Mouse (Mus musculus): ENCODE data around the gene Scaf8.
A peak's percentile ranks its signal among the peaks of the same experiment; 100 is the strongest.
"Not testable (repeated sequence)": the region's sequence is repeated elsewhere in the genome, so short reads cannot be mapped to it uniquely, and the experiment has no call there.

Gene Scaf8

DNA sequence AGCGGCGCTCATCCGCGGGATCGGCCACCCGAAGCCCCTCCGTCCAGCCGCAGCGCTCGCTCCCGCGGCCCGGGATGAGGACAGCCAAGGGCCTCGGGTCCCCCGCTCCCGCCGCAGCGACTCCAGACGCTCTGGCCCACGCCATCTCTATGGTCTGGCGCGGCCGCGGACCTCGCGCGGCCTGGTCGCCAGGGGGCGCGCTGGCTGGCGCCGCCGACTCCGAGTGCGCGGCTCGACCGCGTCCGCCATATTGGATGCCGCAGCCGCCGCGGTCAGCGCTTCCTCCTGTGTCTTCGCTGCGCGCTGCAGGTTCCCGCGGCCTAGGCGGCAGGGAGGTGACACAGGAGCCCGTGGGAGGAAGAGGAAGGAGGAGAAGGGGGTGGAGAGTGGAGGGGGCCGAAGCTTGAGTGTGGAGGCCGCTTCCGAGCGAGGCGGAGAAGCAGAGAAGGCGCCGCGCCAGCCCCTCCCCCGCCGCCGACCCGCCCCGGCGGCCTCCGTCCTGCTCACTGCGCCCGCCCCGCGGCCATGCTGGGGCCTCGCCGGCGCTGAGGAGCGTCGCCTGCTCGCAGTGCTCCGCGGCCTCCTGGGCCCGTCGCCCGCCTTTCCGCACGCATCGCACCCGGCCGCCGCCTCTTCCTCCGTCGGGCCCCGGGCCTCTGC lies at the start of gene Scaf8:
Gene Scaf8 (plus strand): TSS at position 253 of the 660 bp plus-strand sequence.
- DNase-seq (ENCODE audit: low read depth, low spot score), result peak; percentile 93

DNA sequence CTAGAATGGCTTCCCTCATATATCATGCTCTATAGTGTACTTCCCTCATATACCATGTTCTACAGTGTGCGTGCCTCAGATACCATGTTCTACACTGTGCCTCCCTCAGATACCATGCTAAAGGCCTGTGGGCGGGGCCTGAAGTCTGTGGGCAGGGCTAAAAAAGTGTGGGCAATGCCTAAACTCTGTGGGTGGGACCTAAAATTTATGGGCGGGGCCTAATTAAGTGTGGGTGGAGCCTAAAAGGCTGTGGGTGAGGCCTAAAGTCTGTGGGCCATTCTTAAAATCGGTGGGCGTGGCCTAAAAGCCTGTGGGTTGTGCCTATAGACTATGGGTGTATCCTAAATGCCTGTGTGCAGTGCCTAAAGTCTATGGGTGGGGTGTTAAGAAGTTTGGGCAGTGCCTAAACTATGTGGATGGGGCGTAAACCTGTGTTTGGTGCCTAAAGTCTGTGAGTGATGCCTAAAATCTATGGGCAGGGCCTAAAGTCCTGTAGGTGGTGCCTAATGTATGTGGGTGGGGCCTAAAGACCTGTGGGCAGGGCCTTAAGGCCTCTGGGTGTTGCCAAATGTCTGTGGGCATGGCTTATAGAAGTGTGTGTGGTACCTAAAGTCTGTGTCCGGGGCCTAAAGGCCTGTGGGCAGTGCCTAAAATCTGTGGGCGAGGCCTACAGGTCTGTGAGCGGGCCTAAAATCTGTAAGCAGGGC lies 39.5 kb upstream of the Scaf8 start:
- DNase-seq (ENCODE audit: low read depth, low spot score), result no peak

DNA sequence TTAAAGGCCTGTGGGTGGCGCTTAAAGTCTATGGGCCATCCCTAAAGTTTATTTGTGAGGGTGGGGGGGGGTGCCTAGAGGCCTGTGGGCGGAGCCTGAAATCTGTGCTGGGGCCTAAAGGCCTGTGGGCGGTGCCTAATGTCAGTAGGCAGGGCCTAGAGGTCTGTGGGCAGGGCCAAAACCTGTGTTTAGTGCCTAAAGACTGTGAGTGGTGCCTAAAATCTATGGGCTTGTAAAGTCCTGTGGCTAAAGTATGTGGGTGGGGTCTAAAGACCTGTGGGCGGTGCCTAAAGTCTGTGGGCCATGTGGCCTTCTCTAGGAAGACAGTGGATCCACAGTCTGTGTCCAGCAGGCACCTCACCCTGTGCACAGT lies 38.9 kb upstream of the Scaf8 start:
- DNase-seq (ENCODE audit: low read depth, low spot score), result no peak

DNA sequence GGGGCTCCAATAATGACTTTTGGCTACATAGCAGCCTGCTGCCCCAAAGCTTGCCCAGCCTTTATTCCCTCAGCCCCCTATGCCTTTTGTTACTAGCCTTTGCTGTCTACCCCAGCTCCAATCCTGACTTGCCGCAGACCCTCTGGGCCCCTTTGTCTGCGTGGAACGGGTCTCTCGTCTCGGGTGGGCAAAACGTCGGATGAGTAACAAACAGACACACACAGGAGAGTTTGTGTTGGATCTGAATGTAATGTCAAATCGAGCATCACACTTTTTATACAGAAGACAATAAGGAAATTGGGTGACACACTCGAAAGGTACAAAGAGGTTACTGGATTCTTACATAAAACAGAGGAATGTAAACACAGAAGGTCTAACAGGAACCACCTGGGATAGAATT lies 36.8 kb upstream of the Scaf8 start:
- DNase-seq (ENCODE audit: low read depth, low spot score), result not testable (repeated sequence)

DNA sequence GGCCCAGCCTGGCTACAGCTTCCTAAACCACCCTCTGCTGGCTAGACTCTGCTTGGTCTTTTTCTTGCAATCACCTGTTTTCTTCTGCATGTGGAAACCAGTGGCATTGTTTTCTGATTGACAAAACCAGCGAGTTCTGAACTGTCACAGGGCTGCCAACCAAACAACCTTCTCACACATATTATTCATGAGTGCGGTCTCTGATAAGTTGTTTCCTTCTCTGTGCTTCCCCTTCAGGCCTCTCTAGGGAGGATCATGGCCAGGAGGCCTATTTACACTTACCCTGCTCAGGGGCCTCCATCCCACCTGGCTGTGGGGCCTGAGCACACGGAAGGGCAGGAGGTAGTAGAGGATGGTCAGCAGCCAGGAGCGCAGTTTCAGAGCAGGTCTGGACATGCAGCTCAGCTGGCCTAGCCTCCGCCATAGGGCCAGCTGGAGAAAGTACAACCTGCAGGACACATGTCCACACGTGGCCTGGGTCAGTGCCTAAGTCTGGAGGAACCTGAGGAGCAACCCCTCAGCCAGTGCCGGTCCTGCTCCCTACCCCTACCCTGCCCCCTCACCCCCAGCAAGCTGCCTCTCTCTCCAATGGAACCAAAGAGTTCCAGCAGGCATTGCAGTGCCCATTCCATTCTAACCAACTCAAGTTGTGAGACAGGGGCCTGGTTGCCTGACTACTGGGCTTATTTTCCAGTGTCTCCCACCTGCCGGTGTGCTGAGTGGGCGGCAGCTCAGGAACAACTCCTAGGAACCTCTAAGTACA lies 34.0 kb upstream of the Scaf8 start:
- DNase-seq (ENCODE audit: low read depth, low spot score), result not testable (repeated sequence)

DNA sequence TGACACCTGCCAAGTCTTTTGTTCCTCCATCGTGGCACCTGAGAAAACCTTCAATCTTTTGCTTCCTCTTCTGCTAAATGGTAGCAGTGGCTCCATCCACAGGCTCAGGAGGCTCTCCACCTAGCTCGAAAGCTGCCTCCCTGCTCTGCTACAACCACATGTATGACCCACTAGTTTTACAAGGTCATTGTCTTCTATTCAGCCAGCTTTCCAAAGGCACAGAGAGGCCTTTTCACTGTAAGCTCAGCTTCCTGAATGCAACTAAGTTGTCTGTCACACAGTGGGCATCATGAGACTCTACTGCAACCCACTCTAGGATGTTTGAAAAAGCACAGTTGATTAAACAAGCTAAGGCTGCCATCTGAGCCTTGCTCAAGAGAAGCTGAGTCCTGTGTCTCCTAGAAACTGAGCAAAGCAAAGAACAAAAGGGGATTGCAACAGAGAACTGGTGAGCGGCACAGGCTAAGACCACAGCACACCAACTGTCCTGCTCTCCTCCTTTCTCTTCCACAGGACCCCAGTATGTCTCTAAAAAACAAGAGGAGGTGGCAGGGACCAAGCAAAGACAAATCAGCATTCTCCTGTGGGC lies 33.2 kb upstream of the Scaf8 start:
- DNase-seq (ENCODE audit: low read depth, low spot score), result not testable (repeated sequence)

DNA sequence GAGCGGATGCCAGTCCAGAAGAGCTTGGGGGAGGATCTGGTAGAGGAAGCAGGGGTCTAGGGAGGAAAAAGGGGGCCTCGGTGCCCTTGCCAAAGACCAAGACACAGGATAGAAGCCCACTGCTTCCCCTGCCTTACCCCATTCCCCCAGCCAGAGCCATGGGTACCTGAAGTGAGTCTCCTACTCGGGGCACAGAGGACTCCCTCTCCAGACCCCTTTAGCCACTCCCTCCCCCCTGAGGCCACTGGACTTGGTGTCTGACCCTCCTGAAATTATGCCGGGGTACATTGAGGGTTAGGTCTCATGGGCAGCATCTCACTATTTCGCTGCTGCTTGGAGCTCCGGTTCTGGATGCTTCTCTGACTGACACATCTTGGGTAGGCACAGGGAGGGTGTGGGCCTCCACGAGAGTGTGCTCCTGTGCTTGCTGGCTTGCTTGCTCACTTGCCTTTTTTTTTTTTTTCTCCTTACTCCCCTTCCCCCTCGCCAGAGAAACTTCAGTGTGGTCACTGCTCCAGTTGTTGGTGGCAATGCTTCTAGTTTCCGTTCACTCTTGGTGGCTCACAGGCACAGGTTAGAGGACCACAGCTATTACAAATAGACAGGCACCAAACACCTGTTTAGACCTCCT lies 32.5 kb upstream of the Scaf8 start:
- peak; percentile 31 for DNase-seq (ENCODE audit: low read depth, low spot score)

DNA sequence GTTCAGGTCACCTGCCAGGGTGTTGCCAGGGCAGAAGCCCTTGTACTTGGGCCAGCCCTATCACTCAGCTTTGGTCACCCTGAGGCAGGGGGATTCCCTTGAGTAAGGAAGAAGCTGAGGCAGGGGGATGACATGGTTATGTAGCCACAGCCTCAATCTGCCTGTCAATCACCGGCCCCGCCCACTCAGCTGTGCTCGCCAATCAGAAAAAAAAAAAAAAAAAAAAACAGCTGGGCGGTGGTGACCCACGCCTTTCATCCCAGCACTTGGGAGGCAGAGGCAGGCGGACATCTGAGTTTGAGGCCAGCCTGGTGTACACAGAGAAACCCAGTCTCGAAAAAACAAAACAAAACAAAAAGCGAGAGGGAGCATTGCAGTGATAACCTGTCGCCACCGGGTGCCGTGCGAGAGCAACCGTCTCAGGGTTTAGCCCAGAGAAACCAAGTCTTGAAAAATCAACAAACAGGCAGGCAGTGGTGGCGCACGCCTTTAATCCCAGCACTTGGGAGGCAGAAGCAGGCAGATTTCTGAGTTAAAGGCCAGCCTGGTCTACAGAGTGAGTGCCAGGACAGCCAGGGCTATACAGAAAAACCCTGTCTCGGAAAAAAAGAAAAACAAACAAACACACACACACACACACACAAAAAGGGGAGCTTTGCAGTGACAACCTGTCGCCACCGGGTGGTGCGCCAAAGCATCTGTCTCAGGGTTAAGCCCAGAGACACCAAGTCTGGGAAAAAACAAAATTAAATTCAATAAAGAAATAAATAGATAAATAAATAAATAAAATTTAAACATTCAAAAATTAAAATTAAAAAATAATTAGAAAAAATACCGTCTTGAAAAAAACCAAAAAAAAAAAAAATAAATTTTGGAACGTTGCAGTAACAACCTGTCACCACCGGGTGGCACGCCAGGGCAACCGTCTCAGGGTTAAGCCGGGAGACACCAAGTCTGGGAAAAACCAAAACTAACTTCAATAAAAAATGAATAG lies 31.7 kb upstream of the Scaf8 start:
- DNase-seq (ENCODE audit: low read depth, low spot score), result peak; percentile 33

DNA sequence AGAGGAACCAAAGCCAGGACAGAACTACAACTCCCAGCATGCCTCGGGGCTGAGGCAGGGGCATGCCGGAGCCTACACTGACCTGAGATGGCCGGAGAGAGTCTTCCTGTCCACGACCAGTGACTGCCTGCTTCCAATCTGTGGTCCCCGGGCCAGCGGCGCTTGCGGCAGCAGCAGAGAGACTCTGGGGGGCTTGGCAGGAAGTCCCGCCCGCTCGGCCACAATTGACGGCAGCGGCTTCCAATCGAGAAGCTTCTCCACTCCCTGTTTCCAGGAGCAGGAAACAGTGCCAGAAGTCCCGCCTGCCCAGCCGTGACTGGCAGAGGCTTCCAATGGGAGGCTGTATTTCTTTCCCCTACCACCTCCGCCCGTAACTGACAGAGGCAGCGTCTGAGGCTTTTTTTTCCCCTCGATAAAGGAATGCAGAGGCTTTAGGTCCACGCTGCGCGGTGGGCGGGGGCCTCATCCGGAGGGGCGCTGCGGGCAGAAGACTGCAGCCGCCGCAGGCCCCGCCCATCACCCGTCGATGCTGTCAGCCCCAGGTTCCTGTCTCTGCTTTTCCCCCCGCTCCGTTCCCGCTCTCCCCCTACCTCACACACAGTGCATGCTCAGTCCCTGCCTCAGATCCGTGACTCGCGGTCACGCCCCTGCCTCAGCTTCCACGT lies 30.8 kb upstream of the Scaf8 start:
- DNase-seq (ENCODE audit: low read depth, low spot score), result peak; percentile 93

DNA sequence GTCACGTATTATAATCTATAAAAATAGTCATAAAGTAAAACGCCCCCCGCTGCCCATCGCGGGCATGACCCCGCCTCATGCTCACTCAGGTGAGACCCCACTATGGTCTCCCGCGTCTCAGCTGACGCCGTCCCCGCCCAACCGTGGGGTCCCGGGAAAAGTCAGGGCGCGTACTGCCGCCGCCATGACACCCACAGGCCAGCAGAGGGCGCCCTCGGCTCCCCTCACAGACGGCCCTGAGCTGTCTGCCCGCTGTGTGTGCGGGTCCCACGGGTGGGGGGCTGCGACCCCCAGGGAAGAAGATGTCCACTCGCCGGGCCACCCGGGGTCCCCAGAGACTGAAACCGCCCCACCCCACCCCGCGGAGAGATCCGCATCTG lies 30.2 kb upstream of the Scaf8 start:
- peak; percentile 78 for DNase-seq (ENCODE audit: low read depth, low spot score)

DNA sequence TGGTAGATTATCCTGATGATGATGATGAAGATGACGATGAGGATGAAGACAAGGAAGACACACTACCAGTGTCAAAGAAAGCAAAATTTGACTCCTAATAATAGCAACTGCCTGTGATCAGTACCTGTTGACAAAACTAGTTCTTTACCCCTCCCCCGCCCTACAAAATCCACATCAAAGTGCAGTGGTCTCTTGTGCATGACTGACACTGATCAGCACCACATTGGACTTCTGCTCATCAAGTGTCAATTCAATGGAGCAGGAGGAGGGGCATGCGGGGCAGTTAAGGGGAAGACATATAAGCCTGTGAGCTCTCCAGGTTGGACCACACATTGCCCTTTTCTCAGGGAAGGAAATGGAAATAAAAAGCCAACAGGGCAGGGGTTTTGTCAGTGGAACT lies 29.6 kb upstream of the Scaf8 start:
- no peak for DNase-seq (ENCODE audit: low read depth, low spot score)

DNA sequence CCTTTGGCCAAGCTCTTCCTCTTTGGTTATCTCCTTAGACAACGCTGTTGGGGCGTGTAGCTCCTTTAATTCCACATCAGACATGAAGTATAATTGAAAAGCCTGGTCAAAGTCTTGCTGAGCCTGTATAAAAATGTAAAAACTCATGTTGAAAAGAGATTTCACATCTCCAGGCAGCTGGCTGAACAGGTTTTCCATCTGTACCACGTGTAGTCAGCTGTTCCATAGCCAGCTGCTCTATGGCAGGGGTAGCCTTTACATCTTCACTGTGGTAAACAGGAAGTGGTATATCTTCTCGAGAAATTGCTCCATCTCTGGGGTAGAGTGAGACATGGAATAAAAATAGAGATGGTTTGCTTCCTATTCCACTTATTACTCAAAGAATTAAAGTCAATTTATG lies 22.1 kb upstream of the Scaf8 start:
- DNase-seq (ENCODE audit: low read depth, low spot score), result no peak

DNA sequence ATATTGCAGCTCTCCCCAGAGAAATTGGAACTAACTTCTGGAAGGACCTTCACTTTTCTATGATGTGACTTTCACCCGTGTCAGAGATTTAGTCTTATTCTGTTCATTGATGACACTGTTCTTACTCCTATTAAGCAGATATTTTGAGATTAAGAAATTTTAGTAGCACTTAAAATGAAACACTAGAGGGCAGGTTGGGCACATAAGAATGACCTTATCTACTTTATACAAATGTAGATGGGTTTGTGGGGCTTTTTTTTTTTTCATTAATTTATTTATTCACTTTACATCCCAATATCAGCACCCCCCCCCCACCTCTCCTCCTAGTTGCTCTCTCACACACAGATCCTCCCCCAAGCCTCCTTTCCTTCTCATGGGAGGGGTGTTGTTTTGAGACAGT lies 15.5 kb upstream of the Scaf8 start:
- not testable (repeated sequence) for DNase-seq (ENCODE audit: low read depth, low spot score)

DNA sequence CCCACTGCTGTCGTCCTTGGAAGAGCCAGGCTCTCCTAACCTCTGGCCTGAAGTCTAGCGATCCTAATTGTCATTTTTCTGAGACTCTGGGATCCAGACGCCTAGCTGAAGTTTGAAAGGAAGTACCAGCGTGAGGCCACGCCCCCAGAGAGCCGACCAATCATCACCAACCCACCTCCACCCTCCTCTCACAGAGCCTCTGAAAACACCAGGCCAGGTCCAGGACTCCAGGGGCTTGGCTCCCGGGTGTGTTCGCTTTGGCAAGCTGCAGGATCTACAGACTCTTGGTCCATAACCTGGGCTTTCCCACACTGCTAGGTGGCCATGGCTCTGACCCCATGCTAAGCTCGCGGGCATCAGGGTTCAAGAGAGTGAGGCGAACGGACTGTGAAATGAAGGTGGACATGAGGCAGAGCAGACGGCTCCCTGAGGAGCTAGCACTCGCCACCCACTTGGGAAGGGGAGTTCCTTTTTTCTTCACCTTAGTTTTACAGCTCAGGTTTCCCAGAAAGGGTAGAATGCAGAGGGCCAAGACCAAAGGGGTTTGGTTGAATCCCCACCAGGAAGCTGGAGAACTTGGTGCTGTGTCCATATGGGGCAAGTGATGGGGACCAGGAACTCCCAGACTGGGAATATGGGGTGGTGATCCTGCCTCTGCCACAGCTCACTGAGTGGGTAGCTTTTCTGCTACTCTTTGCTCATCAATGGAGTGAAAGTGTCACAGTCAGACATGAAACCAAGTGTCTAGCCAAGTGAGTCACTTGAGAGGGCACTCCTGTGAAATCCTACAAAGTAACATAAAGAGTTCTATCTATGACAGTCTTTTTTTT lies 12.2 kb upstream of the Scaf8 start:
- peak; percentile 76 for DNase-seq (ENCODE audit: low read depth, low spot score)

DNA sequence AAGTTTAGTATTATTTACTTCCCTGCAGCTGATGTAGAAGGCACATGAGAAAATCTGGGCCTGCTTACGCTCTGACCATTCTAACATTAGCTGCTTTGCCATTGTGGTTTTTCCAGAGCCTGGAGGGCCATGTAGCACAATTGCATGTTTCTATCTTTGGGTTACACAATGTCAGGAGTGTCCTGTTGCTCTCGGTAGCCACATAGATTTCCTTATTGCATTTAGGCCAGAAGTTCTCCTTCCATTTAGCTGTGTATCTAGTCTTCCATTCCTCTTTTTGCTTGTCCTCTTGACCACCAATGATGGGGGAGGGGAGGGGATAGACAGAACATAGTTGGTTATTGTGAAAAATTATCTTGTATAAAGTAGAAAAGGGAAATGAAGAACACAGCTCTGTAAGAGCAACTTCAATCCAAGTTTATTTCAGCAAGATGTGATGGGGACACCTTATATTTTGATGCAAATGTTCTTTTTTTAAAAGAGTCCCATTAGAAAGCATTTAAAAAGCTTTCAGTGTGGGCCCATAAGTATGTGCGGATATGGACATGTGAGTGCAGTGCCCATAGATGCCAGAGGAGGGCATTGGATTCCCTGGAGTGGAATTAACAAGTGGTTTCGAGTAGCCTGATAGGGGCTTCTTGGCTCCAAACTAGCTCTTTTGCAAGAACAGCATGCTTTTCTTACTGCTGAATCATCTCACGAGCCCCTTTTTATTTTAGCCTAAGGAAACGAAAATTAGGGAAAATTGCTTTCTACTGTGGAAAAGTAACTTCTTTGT lies 10.4 kb upstream of the Scaf8 start:
- no peak for DNase-seq (ENCODE audit: low read depth, low spot score)

DNA sequence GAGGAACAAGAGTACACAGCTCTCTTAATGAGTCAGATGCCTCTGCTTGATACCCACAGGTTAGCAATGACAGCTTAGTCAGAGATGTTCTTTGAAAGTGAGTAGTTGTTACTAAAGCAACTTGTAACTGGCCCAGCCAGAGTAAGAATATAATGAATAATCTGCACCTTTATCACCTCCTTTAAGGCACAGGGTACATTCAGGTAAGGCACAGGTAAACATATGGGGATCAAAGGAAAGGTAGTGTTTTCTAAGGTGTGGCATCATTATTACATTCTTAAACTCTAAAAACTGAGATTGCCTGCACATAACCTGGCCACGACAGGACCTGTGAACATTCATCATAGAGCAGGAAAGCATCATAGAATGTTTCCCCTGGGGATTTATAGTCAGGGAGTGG lies 9.8 kb upstream of the Scaf8 start:
- no peak for DNase-seq (ENCODE audit: low read depth, low spot score)

DNA sequence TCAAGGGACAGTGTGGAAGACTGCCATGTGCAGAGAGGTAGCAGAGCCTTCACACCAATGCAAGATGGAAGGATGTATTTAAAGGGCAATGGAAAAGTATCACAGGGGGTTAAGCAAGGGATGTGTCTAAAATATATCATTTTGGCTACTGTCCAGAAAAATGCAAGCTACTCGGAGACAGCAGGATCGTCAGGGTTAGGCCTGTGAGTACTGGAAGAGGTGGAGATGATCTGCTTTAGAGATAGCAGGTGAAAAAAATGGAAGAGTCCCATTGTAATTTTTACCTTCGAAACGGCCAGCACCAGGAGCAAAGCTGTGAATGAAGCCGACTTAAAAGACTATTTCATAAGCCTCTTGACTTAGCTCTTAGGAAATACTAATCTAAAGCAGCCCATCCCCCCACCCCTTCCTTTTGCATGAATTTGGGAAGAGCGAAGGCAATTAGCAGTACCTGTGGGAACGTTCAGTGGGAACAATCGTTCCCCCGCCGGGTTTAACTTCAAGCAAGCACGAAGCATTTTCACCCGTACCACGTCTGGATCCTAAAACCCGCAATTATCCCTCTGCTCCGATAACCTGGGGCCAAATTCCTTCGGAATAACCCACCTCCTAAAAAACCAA lies 925 bp upstream of the Scaf8 start:
- no peak for DNase-seq (ENCODE audit: low read depth, low spot score)

DNA sequence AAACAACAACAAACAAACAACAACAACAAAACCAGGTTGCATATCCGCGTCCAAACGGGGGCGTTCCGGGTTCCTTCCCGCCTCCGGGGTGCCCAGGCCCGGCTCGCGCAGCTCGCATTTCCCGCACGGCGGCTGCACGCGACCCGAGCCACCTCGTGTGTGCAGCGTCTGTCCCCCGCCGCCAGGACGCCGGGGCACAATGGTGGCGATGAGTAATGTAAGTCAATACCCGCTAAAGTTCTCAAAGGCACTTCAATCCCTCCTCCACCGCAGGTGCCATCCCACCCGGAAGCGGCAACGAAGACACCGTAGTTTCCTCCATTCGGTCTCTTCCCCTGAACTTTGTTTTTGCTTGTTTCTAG lies 433 bp upstream of the Scaf8 start:
- DNase-seq (ENCODE audit: low read depth, low spot score), result no peak

All from mesoderm, embryonic 11.5 days (tissue).